Mouse (Mus musculus): ENCODE results near the gene Olfr16.

The Olfr16 gene

GRCm38 (mm10) chr1:172950160-172950559, at the start of gene Olfr16:
Gene Olfr16, plus strand, starts transcription at chr1:172950409.
- no peak for DNase-seq (ENCODE audit: low read depth)

GRCm38 (mm10) chr1:172903313-172903712, 46.9 kb upstream of the Olfr16 start:
- DNase-seq (ENCODE audit: low read depth) = peak; percentile 8

GRCm38 (mm10) chr1:172917115-172917514, 33.1 kb upstream of the Olfr16 start:
- DNase-seq (ENCODE audit: low read depth) = no peak

- DNase-seq (ENCODE audit: low read depth) = no peak
These were observed 31.8 kb upstream of the Olfr16 start for GRCm38 (mm10) chr1:172918450-172918849.

- no peak for DNase-seq (ENCODE audit: low read depth)
These were observed 18.0 kb upstream of the Olfr16 start for GRCm38 (mm10) chr1:172932197-172932596.

GRCm38 (mm10) chr1:172951171-172951720, 1.0 kb downstream of the Olfr16 start:
- DNase-seq (ENCODE audit: low read depth) = no peak

GRCm38 (mm10) chr1:172955376-172955775, 5.2 kb downstream of the Olfr16 start:
- no peak for DNase-seq (ENCODE audit: low read depth)

- DNase-seq (ENCODE audit: low read depth) = no peak
These were observed 10.2 kb downstream of the Olfr16 start for GRCm38 (mm10) chr1:172960452-172960851.

- DNase-seq (ENCODE audit: low read depth) = no peak
These were observed 39.8 kb downstream of the Olfr16 start for GRCm38 (mm10) chr1:172989794-172990634.

GRCm38 (mm10) chr1:172990635-172991009, 40.4 kb downstream of the Olfr16 start:
- DNase-seq (ENCODE audit: low read depth) = no peak
